Mouse (Mus musculus) layer of hippocampus, postnatal 14 days (tissue): Measurements from ENCODE around the gene Grasp. TPM values are rescaled to one million over a fixed set of nuclear protein-coding genes. Genes with fewer than 3 reads are reported as not detected.
A peak's percentile ranks its signal among the peaks of the same experiment; 100 is the strongest.

Source experiments
- DNase-seq, 2 experiments: peaks; one replicate each; pipeline ENCODE4 v3.0.0; 2021 to 2022; ENCODE audit warnings: low spot score in 2 of 2, mixed read lengths in 1 of 2
- total RNA-seq, 2 experiments: library from RNA; stranded (reverse); gene quantifications; 2 replicates each; pipeline ENCODE4 v1.2.3; 2021

Gene Grasp
- total RNA-seq, 2 experiments from 2014 or later, result 53.4 to 55.2 TPM

DNA sequence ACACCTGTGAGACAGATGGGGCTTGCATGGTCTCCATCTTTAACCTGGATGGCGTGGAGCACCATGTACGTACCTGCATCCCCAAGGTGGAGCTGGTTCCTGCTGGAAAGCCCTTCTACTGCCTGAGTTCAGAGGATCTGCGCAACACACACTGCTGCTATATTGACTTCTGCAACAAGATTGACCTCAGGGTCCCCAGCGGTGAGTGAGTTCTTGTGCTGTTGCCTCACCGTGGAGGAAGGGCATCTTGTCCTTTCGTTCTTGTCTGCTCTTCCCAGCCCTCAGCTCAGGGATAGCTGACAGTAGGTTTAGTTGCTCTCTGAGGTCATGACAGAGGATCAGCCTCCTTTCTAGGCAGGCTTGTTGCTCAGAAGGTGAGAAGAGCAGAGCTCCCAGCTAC is 30.0 kb upstream of the Grasp start:
- DNase-seq, result no peak

DNA sequence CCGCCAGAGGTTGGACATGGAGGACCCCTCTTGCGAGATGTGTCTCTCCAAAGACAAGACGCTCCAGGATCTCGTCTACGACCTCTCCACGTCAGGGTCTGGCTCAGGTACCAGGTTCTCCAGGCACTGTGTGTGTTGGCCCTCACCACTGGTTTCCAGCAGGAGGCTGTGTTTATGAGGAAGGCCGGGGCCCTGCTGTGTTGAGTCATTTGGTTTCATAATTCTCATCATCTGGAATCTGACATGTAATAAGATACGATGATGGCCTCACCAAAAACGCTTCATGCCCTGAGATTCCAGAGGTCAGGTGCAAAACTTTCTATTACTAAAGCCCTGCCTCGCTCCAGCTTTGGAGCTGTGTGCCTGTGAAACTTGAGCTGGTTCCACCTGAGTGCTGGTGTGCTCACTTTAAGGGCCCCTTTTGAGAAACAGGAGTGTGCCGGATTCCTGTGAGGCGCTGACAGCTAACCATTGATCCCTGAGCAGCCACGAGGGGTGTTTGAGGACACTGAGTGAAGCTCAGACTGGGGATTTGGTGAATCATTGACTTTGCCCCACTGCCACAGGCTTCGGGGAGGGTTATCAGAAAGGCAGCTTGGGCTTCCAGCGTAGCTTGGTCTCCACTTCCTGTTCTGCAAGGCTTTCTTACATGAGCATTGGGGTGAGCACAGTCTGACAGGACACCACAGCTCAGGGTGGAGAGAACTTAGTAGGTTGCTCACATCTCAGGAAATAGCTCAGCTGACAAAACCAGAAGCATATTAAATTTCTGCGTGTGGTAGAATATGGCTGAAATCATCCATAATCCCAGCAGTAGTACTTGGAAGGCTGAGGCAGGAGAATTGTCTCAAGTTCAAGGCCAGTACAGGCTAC is 28.8 kb upstream of the Grasp start:
- no peak for DNase-seq

DNA sequence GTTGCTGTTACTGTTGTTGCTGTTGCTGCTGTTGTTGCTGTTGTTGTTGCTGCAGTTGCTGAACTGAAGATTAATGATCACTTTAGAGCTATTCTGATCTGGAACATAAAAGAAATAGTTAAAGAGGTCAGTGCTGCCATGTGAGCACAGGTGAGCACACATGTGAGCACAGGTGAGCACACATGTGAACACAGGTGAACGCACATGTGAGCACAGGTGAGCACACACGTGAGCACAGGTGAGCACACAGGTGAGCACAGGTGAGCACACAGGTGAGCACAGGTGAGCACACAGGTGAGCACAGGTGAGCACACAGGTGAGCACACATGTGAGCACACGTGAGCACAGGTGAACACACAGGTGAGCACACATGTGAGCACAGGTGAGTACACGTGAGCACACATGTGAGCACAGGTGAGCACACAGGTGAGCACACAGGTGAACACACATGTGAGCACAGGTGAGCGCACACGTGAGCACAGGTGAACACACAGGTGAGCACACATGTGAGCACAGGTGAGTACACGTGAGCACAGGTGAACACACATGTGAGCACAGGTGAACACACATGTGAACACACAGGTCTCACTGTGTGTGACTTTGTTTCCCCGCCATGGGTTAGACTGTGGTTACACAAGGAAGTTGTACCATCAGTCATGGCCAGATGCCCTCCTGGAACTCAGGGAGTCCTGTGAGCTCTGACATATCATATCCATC is 27.8 kb upstream of the Grasp start:
- no peak for DNase-seq

DNA sequence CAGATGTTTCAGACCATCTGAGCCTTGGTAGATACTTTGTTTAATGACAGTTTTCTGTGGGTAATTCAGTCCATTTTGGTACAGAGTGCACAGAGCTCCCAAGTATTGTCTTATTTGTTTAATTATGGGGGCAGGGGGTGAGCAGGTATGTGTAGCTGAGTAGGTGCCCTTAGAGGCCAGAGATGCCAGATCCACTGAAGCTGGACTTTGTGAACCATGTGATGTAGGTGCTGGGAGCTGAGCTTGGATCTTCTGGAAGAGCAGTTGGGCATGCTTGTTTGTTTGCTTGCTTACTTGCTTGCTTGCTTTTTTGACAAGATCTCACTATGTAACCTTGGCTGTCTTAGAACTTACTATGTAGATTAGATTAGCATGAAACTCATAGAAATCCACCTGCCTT is 27.0 kb upstream of the Grasp start:
- no peak for DNase-seq

DNA sequence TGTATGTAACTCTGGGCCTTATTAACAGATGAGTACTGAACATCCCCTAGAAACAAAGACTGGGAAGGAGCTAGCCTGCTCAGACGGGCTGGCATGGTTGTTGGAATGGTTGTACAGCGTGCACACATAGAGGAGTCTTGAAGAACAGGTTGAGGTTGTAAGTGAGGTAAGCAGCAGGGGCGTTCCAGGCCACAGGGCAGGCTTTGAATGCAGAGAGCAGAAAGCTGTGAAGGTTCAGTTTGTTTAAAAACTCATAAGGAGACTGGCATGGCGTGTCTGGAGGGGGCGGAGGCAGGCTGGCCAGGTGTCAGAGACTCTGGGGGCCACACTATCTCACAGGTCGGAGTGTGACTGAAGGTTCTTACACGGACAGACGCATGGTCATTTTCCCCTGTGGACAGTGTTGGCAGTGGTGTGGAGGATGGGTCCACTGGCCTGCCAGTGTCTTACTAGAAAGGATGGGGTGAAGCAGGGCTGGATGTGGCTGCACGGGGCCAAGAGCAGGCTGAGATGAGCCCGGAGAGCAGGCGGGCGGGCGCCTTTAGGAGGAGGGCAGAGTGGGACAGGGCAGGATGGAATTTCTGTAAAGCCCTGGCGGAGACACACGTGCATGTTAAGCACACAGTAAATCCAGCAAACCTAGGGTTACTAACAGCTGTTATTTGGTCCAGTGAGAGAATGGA is 26.4 kb upstream of the Grasp start:
- no peak for DNase-seq

DNA sequence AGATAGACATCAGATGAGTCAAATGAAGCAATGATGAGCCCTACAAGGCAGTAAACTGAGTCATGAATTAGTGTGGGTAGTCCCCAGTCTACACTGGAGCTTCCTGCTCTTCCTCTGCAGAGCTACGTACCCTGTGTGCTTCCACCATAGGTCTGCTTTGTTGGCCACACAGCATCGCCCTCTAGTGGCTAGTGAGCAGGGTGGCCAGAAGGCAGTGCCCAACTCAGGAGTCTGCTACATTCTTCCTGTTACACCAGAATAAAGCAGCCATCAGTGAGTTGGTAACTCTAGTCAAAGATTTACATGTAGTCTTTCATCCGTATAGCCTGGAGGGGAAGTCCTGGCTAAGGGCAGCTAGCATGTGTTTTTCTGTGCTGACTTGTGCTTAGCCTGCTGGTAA is 25.8 kb upstream of the Grasp start:
- DNase-seq, result peak; percentile 65 to 76

DNA sequence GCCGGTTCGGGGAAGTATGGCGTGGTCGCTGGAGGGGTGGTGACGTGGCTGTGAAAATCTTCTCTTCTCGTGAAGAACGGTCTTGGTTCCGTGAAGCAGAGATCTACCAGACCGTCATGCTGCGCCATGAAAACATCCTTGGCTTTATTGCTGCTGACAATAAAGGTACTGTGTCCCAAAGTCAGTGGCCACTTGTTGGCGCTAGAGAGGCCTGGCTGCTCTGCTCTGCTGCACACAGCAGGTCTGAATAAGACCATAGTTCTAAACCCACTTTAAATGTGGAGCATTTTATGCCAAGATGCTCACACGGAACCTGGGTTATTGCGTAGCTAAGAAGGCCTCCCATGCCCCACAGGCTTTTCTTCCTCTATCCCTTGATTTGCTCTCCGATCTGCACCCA is 25.1 kb upstream of the Grasp start:
- no peak for DNase-seq

DNA sequence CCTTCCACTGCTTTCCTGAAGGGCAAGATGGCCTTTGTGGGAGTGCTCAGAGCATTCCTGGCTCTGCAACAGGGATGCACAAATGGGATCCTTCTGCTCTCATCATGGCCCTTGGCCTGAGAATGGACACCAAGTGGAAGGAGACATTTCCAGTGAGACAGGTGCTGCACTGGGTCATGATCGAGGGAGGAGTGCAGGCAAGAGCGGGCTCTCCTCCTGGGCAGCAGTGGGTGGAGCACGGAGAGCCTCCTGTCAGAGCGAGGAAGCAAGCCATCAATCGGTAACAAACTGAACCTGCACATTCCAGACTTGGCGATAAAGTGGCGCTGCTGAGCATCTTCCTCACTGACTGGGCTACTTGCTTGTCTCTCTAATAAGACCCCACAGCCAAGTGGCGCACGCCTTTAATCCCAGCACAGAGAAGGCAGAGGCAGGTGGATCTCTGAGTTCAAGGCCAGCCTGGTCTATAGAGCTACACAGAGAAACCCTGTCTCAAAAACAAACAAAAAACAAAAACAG is 23.2 kb upstream of the Grasp start:
- DNase-seq, result no peak

DNA sequence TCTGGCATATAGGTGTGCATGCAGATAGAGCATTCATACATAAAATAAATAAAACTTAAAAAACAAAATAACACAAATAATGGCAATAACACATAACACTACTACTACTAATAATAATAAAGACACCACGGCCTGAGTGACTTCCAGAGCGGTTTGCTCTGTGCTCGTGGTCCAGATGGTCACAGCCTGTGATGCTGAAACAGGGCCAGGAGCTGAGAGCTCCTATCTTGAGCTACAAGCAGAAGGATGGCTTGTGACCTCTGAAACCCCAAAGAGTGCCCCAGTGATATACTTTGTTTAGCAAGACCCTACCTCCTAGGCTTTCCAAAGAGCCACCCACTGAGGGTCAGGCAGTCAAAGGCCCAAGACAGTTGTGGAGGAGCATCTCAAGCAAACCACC is 22.6 kb upstream of the Grasp start:
- no peak for DNase-seq

DNA sequence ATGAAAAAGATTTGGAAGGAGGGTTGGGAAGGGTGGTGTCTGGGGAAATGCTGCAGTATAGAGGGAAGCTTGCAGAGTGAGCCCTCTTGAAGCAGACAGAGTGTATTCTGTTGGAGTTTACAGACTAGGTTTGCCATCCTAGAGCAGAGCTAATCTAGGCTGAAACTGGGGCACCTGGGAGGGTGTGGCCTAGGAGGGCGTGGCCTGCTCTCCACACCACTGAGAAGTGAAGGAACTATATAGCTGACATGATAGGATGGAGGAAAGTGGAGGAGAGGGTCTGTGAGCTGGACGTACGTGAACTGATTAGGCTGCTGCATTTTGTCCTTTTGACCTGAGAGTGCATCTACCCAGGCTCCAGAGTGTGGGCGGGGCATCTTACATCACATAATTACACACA is 20.3 kb upstream of the Grasp start:
- DNase-seq, result no peak

DNA sequence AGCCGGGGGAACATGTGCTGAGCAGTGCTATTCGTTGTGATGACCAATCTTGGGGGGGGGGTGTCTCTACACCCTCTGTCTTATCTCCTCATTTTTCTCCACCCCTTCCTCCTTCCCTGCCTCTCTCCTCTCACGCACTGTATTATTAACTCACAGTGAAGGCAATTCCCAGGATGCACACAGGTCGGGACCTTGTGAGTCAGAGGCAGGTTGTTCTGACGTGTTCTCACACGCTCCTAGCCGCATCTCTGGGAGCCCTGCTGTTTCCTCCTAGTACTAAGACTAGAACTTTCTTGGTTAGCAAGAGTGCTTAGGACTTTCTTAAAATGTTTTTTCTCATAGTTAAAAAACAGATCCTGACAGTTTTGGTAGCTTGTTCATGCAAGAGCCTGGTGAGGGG is 19.2 kb upstream of the Grasp start:
- no peak for DNase-seq

DNA sequence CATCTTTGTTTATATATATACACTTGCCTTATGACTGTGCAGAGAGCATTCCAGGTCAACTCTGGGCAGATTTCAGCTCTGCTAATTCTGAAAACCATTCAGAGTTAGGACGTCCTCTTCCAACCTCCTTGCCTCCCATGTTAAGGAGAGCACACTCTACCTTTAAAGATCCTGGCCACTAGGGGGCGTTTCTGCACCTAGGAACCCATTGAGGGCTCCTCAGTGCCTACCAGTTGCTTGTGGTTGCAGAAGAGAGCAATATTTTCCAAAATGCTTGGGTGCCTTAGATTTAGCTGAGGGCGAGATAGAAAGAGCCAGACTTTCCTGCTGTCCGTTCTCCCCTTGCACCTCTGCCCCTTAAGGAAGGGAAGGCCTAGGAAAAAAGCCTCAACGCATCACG is 13.8 kb upstream of the Grasp start:
- no peak for DNase-seq

DNA sequence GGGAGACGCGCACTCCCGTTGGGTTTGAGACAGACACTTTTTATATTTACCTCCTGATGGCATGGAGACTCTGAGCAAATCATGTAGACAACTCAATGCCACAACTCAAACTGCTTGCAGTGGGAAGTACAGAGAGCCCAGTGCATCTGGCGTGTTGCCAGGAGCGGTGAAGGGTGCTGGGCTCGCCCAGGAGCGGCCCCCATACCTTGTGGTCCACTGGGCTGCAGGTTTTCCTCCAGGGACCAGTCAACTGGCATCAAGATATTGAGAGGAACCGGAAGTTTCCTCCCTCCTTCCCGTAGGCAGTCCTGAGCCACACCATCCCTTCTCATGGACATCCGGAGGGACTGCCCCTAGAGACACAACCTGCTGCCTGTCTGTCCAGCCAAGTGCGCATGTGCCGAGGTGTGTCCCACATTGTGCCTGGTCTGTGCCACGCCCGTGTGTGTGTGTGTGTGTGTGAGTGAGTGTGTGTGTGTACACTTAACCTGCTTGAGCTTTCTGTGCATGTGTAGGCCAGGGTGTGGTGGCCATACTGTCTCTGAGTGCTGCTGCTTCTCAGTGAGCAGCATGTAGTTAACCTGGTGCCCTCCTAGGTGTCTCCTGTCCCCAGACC is 12.9 kb upstream of the Grasp start:
- no peak for DNase-seq

DNA sequence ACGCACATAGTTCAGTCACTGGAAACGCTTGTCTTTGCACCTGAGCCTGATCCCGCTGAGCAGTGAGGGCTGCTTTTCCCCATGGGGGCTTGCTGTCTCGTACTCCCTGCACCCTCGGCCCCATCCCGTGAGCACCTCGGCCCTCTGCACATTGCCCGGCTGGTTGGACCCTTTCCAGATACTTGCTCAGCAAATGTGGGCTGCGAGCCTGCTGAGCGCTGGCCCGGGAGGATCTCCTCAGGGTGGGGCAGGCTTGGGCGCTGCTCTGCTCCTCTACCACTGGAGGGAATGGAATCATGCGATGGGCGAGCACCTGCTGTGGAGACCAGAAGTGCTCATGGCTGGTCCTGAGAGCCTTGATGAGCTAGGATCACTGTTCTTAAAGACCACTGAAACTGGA is 11.6 kb upstream of the Grasp start:
- DNase-seq, result no peak

DNA sequence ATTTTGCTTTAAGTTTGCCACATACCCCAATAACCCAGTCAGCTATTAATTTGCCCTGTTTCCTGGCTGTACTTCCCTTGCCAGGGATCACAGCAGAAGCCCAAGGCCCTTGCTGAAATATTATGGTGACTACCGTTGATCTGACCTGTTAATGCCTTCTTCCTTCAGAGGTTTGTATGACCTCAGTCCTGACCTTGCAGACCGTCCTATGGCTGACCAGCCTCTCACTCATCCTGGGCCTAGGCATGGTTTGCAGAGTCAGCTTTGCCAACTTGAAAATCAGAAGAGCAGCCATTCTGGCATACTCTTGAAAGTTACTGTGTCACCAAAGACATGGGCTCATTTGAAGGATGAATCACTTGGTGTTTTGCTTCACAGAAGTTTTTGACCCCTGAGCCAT is 8.9 kb upstream of the Grasp start:
- no peak for DNase-seq

DNA sequence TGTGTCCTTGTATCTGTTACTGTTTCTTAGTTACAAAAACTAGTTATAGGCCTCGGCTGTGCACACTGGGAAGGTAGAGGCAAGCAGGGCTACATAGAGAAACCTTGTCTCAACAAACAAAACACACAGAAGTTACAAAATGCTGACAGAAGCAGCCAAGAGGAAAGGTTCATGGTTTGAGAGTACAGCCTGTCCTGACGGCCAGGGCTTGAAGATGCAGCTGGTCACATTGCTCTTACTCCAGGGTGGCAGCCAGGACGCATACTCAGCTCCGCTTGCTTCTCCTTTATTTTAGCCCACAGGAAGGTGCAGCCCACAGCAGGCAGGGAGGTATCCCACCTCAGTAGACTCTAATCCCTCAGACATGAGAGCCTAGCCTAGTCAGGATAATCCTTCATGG is 8.0 kb upstream of the Grasp start:
- no peak for DNase-seq

DNA sequence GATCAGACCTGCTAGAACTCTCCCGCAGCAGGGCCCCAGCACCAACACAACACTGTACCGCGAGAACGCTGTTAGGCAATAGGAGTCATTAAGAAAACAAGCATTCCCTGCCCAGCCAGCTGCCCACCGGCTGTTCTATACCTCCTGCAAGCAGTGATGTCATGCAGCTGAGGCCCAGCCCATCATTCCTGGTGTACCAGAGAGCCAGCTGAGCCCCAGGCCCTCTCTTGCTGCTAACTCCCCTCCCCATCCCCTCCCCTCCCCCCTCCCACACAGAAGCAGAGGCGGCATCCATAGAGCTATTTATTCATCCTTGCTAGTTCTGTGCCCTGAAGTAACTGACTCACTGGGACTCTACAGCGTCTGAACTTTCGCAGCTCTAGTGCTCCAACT is 3.1 kb upstream of the Grasp start:
- no peak for DNase-seq

DNA sequence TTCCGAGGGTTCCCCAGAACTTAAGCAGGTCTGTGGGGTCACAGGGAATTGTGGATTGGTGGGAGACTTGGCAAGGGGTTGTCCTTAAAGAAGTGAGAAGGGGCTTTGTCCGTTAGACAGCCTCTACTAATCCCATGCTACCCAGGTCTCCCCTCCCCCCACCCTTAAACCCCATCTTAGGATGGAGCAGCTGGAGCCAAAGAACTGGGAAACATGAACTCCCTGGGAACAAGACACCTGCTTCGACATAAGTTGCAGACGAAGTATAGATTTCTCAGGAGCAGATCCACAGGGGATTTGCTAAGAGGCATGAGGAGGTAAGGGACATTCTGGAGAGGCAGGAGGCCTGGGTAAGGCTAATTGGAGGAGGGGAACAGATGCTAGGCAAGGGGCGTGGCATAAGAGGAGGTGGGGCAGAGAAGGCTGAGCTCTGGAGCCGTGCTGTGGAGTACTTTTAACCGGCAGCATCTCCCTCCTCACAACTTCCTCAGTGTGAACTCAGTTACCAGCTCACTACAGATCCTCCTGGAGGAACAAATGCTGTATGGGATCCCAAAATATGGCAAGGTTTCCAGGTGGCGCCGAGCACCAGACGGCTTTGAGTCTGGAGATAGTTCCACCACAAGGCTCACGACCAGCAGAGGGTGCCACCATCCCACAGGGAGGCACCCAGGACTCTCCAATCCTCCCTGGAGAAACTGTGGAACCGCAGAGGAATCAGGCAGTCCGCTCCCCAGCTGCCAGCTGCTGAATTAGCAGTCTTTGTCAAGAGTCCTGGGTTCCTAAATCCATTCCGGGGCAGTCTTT is 2.5 kb upstream of the Grasp start:
- DNase-seq, result peak; percentile 86 to 91

DNA sequence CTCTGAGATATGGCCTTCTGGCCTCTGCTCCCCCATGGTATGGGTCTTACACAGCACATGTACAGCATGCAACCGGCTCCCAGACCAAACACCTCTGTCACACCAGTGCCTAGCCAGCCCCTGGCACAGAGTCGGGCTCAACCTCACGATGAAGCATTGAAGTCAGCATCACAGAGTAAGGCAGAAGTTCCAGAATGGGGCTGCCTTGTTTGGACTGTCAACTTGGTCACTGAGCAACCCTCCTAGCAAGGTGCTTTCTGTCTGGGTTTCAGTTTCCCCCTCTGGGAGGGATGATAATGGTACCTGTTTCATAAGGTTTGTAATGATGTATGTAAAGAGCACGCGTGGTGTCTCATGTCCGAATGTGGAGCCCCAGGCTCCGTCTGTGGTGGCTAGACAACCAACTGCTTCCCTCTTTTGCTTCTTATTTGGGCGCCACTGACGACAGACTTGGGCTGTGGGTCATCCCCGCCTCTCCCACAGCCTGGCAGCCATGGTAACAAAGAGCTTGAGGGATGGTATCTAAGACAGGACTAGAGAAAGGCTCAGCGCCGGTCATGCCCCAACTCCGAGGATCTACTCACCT is 998 bp upstream of the Grasp start:
- DNase-seq, result no peak

DNA sequence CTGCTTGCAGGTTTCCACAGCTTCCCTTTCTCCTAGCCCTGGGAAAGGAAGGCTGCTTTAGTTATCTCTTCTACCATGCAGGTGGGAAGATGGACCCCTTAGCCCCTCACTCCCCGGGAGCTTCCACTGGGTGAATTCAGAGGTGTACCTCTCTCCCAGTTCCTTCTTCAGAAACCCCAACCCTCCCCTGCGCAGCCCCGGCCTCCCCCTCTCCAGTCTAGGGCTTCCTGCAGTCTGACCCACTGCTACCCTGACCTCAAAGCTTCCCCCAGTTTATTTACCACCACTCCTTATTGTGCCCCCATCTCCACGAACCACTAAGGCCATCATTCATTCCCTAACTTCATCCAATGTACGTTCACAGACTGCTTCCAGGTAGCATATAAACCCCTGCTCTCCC is 392 bp upstream of the Grasp start:
- DNase-seq, result no peak
